Mouse (Mus musculus) E14TG2a.4 (cell line): ENCODE measurements around the gene Trappc10.

Source experiments
- H3K27me3 ChIP-seq: 2 replicates; pipeline ENCODE4 v1.6.1; 2014; ENCODE audit warnings: low read length, control low read depth; ENCODE audit not compliant: insufficient read depth
- H3K36me3 ChIP-seq: 2 replicates; pipeline ENCODE4 v1.6.1; 2014; ENCODE audit warnings: low read length, control low read depth; ENCODE audit not compliant: insufficient read depth
- H3K4me1 ChIP-seq: replicated peaks from 2 replicates; pipeline ENCODE4 v1.6.1; 2014; ENCODE audit warnings: low read depth, low read length, control low read depth
- H3K4me3 ChIP-seq: replicated peaks from 2 replicates; pipeline ENCODE4 v1.5.1; 2014; ENCODE audit warnings: mild to moderate bottlenecking, low read length
- H3K9me3 ChIP-seq: 2 replicates; pipeline ENCODE4 v1.6.1; 2014; ENCODE audit warnings: low read length, control low read depth
- CTCF ChIP-seq: conservative IDR thresholded peaks from 2 replicates; pipeline ENCODE4 v1.5.1; 2014; ENCODE audit warnings: low read length
- NANOG ChIP-seq: IDR thresholded peaks from 2 replicates; pipeline ENCODE4 v1.6.1; 2014; ENCODE audit warnings: borderline replicate concordance, low read length, mixed read lengths
- POU5F1 ChIP-seq: IDR thresholded peaks from 2 replicates; pipeline ENCODE4 v1.6.1; 2014; ENCODE audit warnings: low read length, borderline replicate concordance

Gene Trappc10

DNA sequence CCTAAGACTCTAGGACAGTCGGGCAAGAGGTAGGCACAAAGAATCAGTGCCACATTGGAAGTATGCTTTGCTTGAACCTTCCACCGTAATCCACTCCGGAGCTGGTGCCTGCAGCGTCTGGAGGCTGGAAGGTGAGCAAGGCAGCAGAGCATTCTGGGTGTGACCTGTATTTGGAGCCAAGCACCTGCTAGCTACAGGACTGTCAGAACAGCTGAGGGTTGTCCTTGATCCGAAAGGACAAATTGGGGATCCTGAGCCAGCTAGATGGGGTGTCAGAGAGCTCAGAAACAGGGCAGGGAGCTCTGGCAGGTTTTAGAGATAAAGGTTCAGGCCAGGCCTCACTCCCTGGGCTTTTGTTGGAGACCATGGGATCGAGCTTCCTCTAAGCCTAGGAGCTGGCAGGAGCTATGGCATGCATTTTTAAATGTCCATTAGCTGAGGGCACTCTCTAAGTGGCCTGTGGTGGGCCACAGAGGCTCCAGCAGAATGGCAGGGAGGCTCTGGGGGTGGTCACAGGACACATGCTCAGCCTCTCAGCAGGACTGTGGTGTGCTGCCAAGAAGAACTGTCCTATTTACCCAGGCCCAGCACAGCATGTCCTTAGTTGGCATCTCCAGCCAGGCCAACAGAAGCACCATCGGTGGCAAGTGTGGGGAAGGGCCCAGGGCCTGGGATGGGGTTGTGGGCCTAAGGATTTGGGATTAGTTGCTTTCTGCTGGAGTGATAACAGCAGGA is 16.6 kb upstream of the Trappc10 start:
- Histone ChIP-seq H3K36me3 (no peaks in the 10 kb centered on the region), H3K4me3 (peak overlapping the region; percentile 66), H3K27me3 (peaks cover 5% of the 10 kb centered on the region; the same call in 1 of the 2 replicates), H3K4me1 (peaks cover 48% of the 10 kb centered on the region), H3K9me3 (peaks cover 11% of the 10 kb centered on the region)
- TF ChIP-seq CTCF (no peak), POU5F1 (no peak), NANOG (no peak)

- peaks cover 5% of the 10 kb centered on the region; the same call in 1 of the 2 replicates for H3K27me3 ChIP-seq
- H3K4me1 ChIP-seq = peaks cover 56% of the 10 kb centered on the region
- no peak for TF ChIP-seq POU5F1
- no peak for TF ChIP-seq NANOG
- TF ChIP-seq CTCF = no peak
- H3K4me3 ChIP-seq = peak overlapping the region; percentile 66
- no peaks in the 10 kb centered on the region for H3K36me3 ChIP-seq
- H3K9me3 ChIP-seq = peaks cover 11% of the 10 kb centered on the region
Measured at GRCm38 (mm10) chr10:78260322-78260721, 15.9 kb upstream of the Trappc10 start.

- Histone ChIP-seq H3K4me1 (peaks cover 62% of the 10 kb centered on the region), H3K27me3 (0 out of 2 replicates have a peak, but pooled peaks cover under 1% of the 10 kb centered on the region), H3K4me3 (peak overlapping the region; percentile 66), H3K9me3 (peaks cover 11% of the 10 kb centered on the region), H3K36me3 (no peaks in the 10 kb centered on the region)
- TF ChIP-seq POU5F1 (peak; percentile 67; the same call in 1 of the 2 replicates), NANOG (no peak)
Measured at GRCm38 (mm10) chr10:78259702-78260101, 15.3 kb upstream of the Trappc10 start.

DNA sequence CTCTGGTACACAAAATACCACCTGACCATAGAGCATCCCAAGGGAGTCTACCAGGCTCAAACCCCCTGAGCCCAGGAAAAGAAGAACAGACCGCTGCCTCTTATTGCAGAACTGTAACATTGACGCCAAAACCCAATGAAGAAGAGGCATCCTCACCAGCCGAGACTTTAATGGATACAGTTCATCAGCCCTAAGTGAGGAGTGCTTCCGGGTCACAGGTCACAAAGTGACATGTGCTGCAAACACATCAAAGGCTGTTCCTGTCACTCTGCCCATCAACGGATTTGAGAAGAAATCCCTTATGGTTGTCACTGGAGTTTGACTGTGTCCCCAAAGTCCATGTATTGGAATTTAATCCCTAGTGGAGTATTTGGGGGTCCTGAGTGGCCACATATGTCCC is 14.8 kb upstream of the Trappc10 start:
- Histone ChIP-seq H3K4me1 (peaks cover 66% of the 10 kb centered on the region), H3K9me3 (peaks cover 11% of the 10 kb centered on the region), H3K4me3 (peak overlapping the region; percentile 66; the same call in 1 of the 2 replicates), H3K36me3 (no peaks in the 10 kb centered on the region), H3K27me3 (no peaks in the 10 kb centered on the region; the same call in 1 of the 2 replicates)
- TF ChIP-seq POU5F1 (no peak), CTCF (no peak), NANOG (no peak)

DNA sequence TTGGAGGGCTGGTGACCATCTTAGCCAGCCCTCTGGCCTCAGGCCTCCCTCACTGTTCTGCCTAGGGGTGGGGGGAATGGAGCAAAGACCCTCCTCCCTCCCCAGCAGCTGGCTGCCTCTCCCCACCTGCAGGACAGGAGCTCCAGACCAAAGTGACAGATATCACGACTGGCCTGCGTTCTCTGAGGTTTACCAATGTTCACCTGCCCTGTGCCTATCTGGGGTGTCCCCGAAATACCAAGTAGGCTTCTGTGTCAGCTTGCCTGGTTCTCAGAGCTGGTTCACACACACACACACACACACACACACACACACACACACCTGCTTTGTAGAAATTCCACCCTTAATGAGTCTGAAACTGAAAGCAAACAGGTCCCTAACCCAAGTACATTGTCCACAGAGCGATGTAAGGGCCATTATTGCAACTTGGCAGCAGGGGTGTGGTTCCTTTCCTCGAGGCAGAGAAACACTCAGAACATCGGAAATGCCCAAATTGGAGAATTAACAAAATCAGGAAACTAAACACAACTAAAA is 13.8 kb upstream of the Trappc10 start:
- Histone ChIP-seq H3K27me3 (no peaks in the 10 kb centered on the region; the same call in 1 of the 2 replicates), H3K4me1 (peaks cover 66% of the 10 kb centered on the region), H3K4me3 (no peak overlapping the region), H3K36me3 (no peaks in the 10 kb centered on the region), H3K9me3 (peaks cover 11% of the 10 kb centered on the region)
- TF ChIP-seq CTCF (no peak), POU5F1 (no peak), NANOG (no peak)

DNA sequence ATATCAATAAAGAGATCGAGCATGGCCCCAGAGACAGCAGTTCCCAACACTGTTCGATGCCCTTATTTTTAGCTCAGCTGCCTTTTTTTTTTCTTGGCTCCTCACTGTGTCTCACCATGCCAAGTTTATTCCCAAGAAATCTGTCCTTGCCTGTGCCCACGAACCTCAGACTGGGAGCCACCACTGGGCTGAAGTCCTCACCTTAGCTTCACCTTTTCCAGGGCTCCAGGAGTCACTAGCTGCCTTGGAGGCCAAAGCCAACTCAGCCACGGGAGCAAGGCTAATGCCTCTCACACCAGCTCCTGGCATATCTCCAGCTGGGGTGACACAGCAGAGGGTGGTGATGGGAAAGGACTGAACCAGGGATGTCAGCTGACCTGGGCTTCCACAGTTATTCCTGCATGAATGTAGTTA is 11.2 kb upstream of the Trappc10 start:
- no peaks in the 10 kb centered on the region for H3K36me3 ChIP-seq
- H3K4me1 ChIP-seq = peaks cover 52% of the 10 kb centered on the region
- no peak overlapping the region for H3K4me3 ChIP-seq
- TF ChIP-seq CTCF (no peak), NANOG (no peak), POU5F1 (no peak)
- no peaks in the 10 kb centered on the region for H3K9me3 ChIP-seq
- no peaks in the 10 kb centered on the region; the same call in 1 of the 2 replicates for H3K27me3 ChIP-seq

DNA sequence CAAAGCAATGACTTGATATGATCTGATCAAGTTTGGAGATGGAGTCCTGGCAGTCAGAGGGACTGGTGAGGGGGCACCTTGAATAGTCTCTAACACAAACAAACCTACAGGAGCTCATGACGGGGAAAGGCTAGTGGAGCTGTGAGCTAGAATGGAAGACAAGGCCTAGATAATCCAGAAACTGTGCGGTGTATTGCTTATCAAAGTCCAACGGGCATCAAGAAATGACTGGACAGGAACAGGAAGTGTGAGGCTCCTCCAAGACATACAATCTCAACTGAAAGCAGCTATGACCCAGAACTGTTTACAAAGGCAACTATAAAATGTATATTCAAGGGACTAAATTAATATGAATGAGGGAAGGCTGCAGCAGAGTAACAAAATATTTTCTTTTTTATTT is 2.8 kb upstream of the Trappc10 start:
- TF ChIP-seq CTCF = no peak
- peaks cover 43% of the 10 kb centered on the region for H3K27me3 ChIP-seq
- H3K36me3 ChIP-seq = no peaks in the 10 kb centered on the region

GRCm38 (mm10) chr10:78246725-78247124 is 2.3 kb upstream of the Trappc10 start:
- no peaks in the 10 kb centered on the region for H3K9me3 ChIP-seq
- H3K27me3 ChIP-seq = peaks cover 43% of the 10 kb centered on the region
- no peak overlapping the region for H3K4me3 ChIP-seq
- TF ChIP-seq CTCF (no peak), POU5F1 (no peak), NANOG (no peak)
- no peaks in the 10 kb centered on the region for H3K36me3 ChIP-seq
- peaks cover 18% of the 10 kb centered on the region for H3K4me1 ChIP-seq

More for the DNA sequence above, 2.8 kb upstream of the Trappc10 start:
- H3K9me3 ChIP-seq = no peaks in the 10 kb centered on the region
- peaks cover 18% of the 10 kb centered on the region for H3K4me1 ChIP-seq
- H3K4me3 ChIP-seq = no peak overlapping the region

GRCm38 (mm10) chr10:78245225-78245547 is 745 bp upstream of the Trappc10 start:
- Histone ChIP-seq H3K9me3 (no peaks in the 10 kb centered on the region), H3K27me3 (peaks cover 39% of the 10 kb centered on the region)
- TF ChIP-seq NANOG = no peak
- TF ChIP-seq POU5F1 = no peak
- no peak for TF ChIP-seq CTCF

More at GRCm38 (mm10) chr10:78245225-78245547, 745 bp upstream of the Trappc10 start:
- Histone ChIP-seq H3K4me3 (peak overlapping the region; percentile 88), H3K36me3 (no peaks in the 10 kb centered on the region), H3K4me1 (peaks cover 18% of the 10 kb centered on the region)
